Mouse (Mus musculus) hindbrain, embryonic 10.5 days (tissue): ENCODE data around the gene Hecw2. TPM values are rescaled to one million over a fixed set of nuclear protein-coding genes. Genes with fewer than 3 reads are reported as not detected.
A peak's percentile ranks its signal among the peaks of the same experiment; 100 is the strongest.

ENCODE experiments used
- DNase-seq: peaks from one replicate; pipeline ENCODE4 v3.0.0-alpha.2; 2017; ENCODE audit warnings: low spot score
- H3K27ac ChIP-seq: fragments of 300-500 bp; sonication (generic); 2 replicates; pipeline ENCODE4 v1.5.1; 2016; ENCODE audit warnings: mild to moderate bottlenecking, moderate library complexity
- H3K27me3 ChIP-seq: fragments of 300-500 bp; sonication (generic); 2 replicates; pipeline ENCODE4 v1.6.1; 2016; ENCODE audit warnings: mild to moderate bottlenecking; ENCODE audit not compliant: poor library complexity, insufficient read depth, severe bottlenecking
- H3K36me3 ChIP-seq: fragments of 300-500 bp; sonication (generic); 2 replicates; pipeline ENCODE4 v1.6.1; 2016; ENCODE audit warnings: mild to moderate bottlenecking, moderate library complexity
- H3K4me1 ChIP-seq: fragments of 300-500 bp; sonication (generic); replicated peaks from 2 replicates; pipeline ENCODE4 v1.6.1; 2016; ENCODE audit warnings: mild to moderate bottlenecking
- H3K4me3 ChIP-seq: fragments of 300-500 bp; sonication (generic); 2 replicates; pipeline ENCODE4 v1.5.1; 2016; ENCODE audit warnings: mild to moderate bottlenecking, moderate library complexity
- H3K9me3 ChIP-seq: fragments of 300-500 bp; sonication (generic); 2 replicates; pipeline ENCODE4 v1.6.1; 2016; ENCODE audit warnings: mild to moderate bottlenecking, moderate library complexity
- WGBS: fragments of 180-500 bp; shearing (Covaris S2); methylation state at CpG from one replicate; pipeline ENCODE4 v1.1.7; 2016; 5-methylcytosine and 5-hydroxymethylcytosine counted together
- polyA plus RNA-seq: library from polyadenylated mRNA; unstranded; fragments of >200 nt; fragmentation: Nextera tagmentation; extraction: Ambion mirVana; gene quantifications from 2 replicates; pipeline ENCODE4 v1.2.1, GENCODE M21; 2016

Hecw2 gene
- polyA plus RNA-seq, 1 experiment from 2014 or later = 5.1 TPM

- H3K4me3 ChIP-seq = no peak overlapping the region
- no peaks in the 10 kb centered on the region for H3K4me1 ChIP-seq
- DNase-seq = no peak
- no peaks in the 10 kb centered on the region for H3K36me3 ChIP-seq
- WGBS = 91% methylated on average over 3 of the region's 3 CpGs
- H3K9me3 ChIP-seq = no peaks in the 10 kb centered on the region
- H3K27ac ChIP-seq = no peak overlapping the region
- no peaks in the 10 kb centered on the region for H3K27me3 ChIP-seq
These were observed 115.3 kb downstream of the Hecw2 start for GRCm38 (mm10) chr1:54079708-54080107.

- Histone ChIP-seq H3K4me1 (no peaks in the 10 kb centered on the region), H3K27ac (no peak overlapping the region), H3K36me3 (no peaks in the 10 kb centered on the region), H3K27me3 (no peaks in the 10 kb centered on the region), H3K4me3 (no peak overlapping the region), H3K9me3 (no peaks in the 10 kb centered on the region)
- 71% methylated on average over 1 of the region's 1 CpGs for WGBS
- no peak for DNase-seq
These were observed 120.5 kb downstream of the Hecw2 start for GRCm38 (mm10) chr1:54074456-54074855.

GRCm38 (mm10) chr1:54070121-54070520 lies 124.8 kb downstream of the Hecw2 start:
- Histone ChIP-seq H3K27me3 (no peaks in the 10 kb centered on the region), H3K36me3 (no peaks in the 10 kb centered on the region), H3K27ac (no peak overlapping the region), H3K9me3 (no peaks in the 10 kb centered on the region), H3K4me3 (no peak overlapping the region), H3K4me1 (0 out of 2 replicates have a peak, but pooled peaks cover 2% of the 10 kb centered on the region)
- 80% methylated on average over 2 of the region's 2 CpGs for WGBS
- DNase-seq = peak; percentile 4

GRCm38 (mm10) chr1:54068248-54068647 lies 126.7 kb downstream of the Hecw2 start:
- Histone ChIP-seq H3K9me3 (no peaks in the 10 kb centered on the region), H3K36me3 (no peaks in the 10 kb centered on the region), H3K27ac (no peak overlapping the region), H3K4me3 (no peak overlapping the region), H3K27me3 (no peaks in the 10 kb centered on the region), H3K4me1 (0 out of 2 replicates have a peak, but pooled peaks cover 2% of the 10 kb centered on the region)
- 85% methylated on average over 1 of the region's 1 CpGs for WGBS
- DNase-seq = no peak

- WGBS = 77% methylated on average over 1 of the region's 1 CpGs
- no peaks in the 10 kb centered on the region for H3K36me3 ChIP-seq
- DNase-seq = no peak
- H3K4me3 ChIP-seq = no peak overlapping the region
- no peaks in the 10 kb centered on the region for H3K9me3 ChIP-seq
- H3K27me3 ChIP-seq = no peaks in the 10 kb centered on the region
- no peak overlapping the region for H3K27ac ChIP-seq
- 0 out of 2 replicates have a peak, but pooled peaks cover 2% of the 10 kb centered on the region for H3K4me1 ChIP-seq
These were observed 129.5 kb downstream of the Hecw2 start for GRCm38 (mm10) chr1:54065434-54065833.

GRCm38 (mm10) chr1:54061078-54061477 lies 133.9 kb downstream of the Hecw2 start:
- Histone ChIP-seq H3K9me3 (no peaks in the 10 kb centered on the region), H3K36me3 (no peaks in the 10 kb centered on the region), H3K4me3 (no peak overlapping the region), H3K4me1 (no peaks in the 10 kb centered on the region), H3K27ac (no peak overlapping the region), H3K27me3 (no peaks in the 10 kb centered on the region)
- no peak for DNase-seq
- WGBS = 92% methylated on average over 2 of the region's 2 CpGs

- WGBS = 89% methylated on average over 1 of the region's 1 CpGs
These were observed 135.2 kb downstream of the Hecw2 start for GRCm38 (mm10) chr1:54059731-54060130.

GRCm38 (mm10) chr1:54052771-54053170 lies 142.2 kb downstream of the Hecw2 start:
- H3K4me3 ChIP-seq = no peak overlapping the region
- H3K36me3 ChIP-seq = no peaks in the 10 kb centered on the region
- H3K27ac ChIP-seq = no peak overlapping the region
- H3K27me3 ChIP-seq = no peaks in the 10 kb centered on the region
- H3K4me1 ChIP-seq = no peaks in the 10 kb centered on the region
- no peaks in the 10 kb centered on the region for H3K9me3 ChIP-seq
- DNase-seq = no peak

More at GRCm38 (mm10) chr1:54059731-54060130, 135.2 kb downstream of the Hecw2 start:
- Histone ChIP-seq H3K9me3 (no peaks in the 10 kb centered on the region), H3K27me3 (no peaks in the 10 kb centered on the region), H3K4me3 (no peak overlapping the region), H3K27ac (no peak overlapping the region), H3K36me3 (no peaks in the 10 kb centered on the region), H3K4me1 (no peaks in the 10 kb centered on the region)
- DNase-seq = no peak

GRCm38 (mm10) chr1:54046923-54047322 lies 148.0 kb downstream of the Hecw2 start:
- Histone ChIP-seq H3K27me3 (no peaks in the 10 kb centered on the region), H3K27ac (no peak overlapping the region), H3K9me3 (no peaks in the 10 kb centered on the region), H3K36me3 (no peaks in the 10 kb centered on the region), H3K4me1 (no peaks in the 10 kb centered on the region), H3K4me3 (no peak overlapping the region)
- no peak for DNase-seq
- WGBS = 55% methylated on average over 1 of the region's 1 CpGs

- 47% methylated on average over 2 of the region's 2 CpGs for WGBS
- Histone ChIP-seq H3K4me1 (no peaks in the 10 kb centered on the region), H3K36me3 (no peaks in the 10 kb centered on the region), H3K9me3 (no peaks in the 10 kb centered on the region), H3K4me3 (no peak overlapping the region), H3K27ac (no peak overlapping the region), H3K27me3 (no peaks in the 10 kb centered on the region)
- DNase-seq = no peak
These were observed 155.9 kb downstream of the Hecw2 start for GRCm38 (mm10) chr1:54039062-54039461.

- H3K9me3 ChIP-seq = no peaks in the 10 kb centered on the region
- no peak overlapping the region for H3K4me3 ChIP-seq
- H3K27me3 ChIP-seq = no peaks in the 10 kb centered on the region
- no peaks in the 10 kb centered on the region for H3K4me1 ChIP-seq
- no peak overlapping the region for H3K27ac ChIP-seq
- 83% methylated on average over 2 of the region's 2 CpGs for WGBS
- DNase-seq = no peak
- no peaks in the 10 kb centered on the region for H3K36me3 ChIP-seq
These were observed 177.3 kb downstream of the Hecw2 start for GRCm38 (mm10) chr1:54017686-54018085.

- H3K4me3 ChIP-seq = no peak overlapping the region
- no peaks in the 10 kb centered on the region for H3K4me1 ChIP-seq
- no peaks in the 10 kb centered on the region for H3K36me3 ChIP-seq
- DNase-seq = no peak
- no peak overlapping the region for H3K27ac ChIP-seq
- H3K27me3 ChIP-seq = no peaks in the 10 kb centered on the region
- 69% methylated on average over 4 of the region's 4 CpGs for WGBS
- H3K9me3 ChIP-seq = no peaks in the 10 kb centered on the region
These were observed 179.2 kb downstream of the Hecw2 start for GRCm38 (mm10) chr1:54015739-54016138.

- H3K4me3 ChIP-seq = no peak overlapping the region
- no peaks in the 10 kb centered on the region for H3K9me3 ChIP-seq
- no peaks in the 10 kb centered on the region for H3K4me1 ChIP-seq
- no peak for DNase-seq
- 49% methylated on average over 3 of the region's 3 CpGs for WGBS
- H3K36me3 ChIP-seq = no peaks in the 10 kb centered on the region
- H3K27me3 ChIP-seq = no peaks in the 10 kb centered on the region
- H3K27ac ChIP-seq = no peak overlapping the region
These were observed 182.6 kb downstream of the Hecw2 start for GRCm38 (mm10) chr1:54012414-54012813.

- H3K27me3 ChIP-seq = no peaks in the 10 kb centered on the region
- no peak overlapping the region for H3K27ac ChIP-seq
- H3K36me3 ChIP-seq = no peaks in the 10 kb centered on the region
- no peak for DNase-seq
- H3K4me3 ChIP-seq = no peak overlapping the region
- 92% methylated on average over 6 of the region's 6 CpGs for WGBS
- no peaks in the 10 kb centered on the region for H3K9me3 ChIP-seq
- no peaks in the 10 kb centered on the region for H3K4me1 ChIP-seq
These were observed 185.4 kb downstream of the Hecw2 start for GRCm38 (mm10) chr1:54009418-54010064.
